Mouse (Mus musculus): ENCODE measurements at regions not wholly inside any gene's neighbourhood (a gene's known extent, or its start where the extent isn't known, plus 50 kb on each side); places are given as distances from the start of the nearest gene placed in this dataset.

- DNase-seq (ENCODE audit: low read depth in 2 of 2, low spot score in 2 of 2): no peak
These were observed 1085.0 kb downstream of the Car8 start for GRCm38 (mm10) chr4:7153835-7154234.

DNA sequence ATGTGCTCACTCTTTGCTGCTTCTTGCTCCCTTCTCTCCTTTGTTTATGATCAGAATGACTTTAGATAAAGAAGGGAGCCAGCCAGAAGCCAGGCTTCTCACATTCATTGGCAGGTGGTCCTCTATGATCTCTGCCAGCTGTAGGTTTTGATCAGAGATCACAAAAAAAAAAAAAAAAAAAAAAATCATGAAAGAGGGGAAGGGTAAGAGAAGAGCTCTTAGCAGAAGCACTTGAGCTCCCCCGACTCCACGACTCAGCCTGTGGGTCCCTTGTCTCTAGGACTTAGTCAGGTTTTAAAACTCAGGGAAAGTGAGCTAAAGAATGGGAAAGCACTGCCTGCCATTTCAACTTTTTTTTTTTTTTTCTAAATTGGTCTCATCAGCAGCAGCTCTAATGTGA, 1093.1 kb downstream of the Car8 start:
- DNase-seq (ENCODE audit: low read depth in 2 of 2, low spot score in 2 of 2): no peak

GRCm38 (mm10) chr4:7144215-7144614, 1094.6 kb downstream of the Car8 start:
- no peak for DNase-seq (ENCODE audit: low read depth in 2 of 2, low spot score in 2 of 2)

- no peak for DNase-seq (ENCODE audit: low read depth in 2 of 2, low spot score in 2 of 2)
These were observed 1095.2 kb downstream of the Car8 start for GRCm38 (mm10) chr4:7143676-7144075.

DNA sequence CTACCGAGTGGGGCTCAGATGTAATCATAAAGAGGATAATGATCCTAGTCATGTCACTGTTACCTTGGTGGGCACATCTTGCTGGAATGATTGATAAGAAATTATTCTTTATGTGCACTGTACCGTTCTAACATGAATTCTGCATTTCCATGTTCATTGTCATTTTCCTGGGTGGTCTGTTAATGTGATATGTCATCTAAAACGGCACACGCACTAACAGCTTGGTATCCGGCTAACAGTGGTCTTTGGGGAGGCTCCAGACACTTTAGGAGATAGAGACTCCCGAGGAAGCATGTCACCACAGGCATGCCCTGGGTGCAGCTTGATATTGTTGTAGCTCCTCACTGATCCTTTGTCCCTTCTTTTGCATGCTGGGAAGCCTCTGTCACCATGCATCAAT, 1096.1 kb downstream of the Car8 start:
- DNase-seq (ENCODE audit: low read depth in 2 of 2, low spot score in 2 of 2): no peak

GRCm38 (mm10) chr4:7112159-7112558, 1126.7 kb downstream of the Car8 start:
- no peak for DNase-seq (ENCODE audit: low read depth in 2 of 2, low spot score in 2 of 2)

GRCm38 (mm10) chr4:7092957-7093356, 1145.9 kb downstream of the Car8 start:
- no peak for DNase-seq (ENCODE audit: low read depth in 2 of 2, low spot score in 2 of 2)

GRCm38 (mm10) chr4:7091201-7091814, 1147.5 kb downstream of the Car8 start:
- no peak for DNase-seq (ENCODE audit: low read depth in 2 of 2, low spot score in 2 of 2)
